Mouse (Mus musculus): ENCODE measurements at regions not wholly inside any gene's neighbourhood (a gene's known extent, or its start where the extent isn't known, plus 50 kb on each side); places are given as distances from the start of the nearest gene placed in this dataset.

- Histone ChIP-seq H3K9ac (replicated peaks; ENCODE audit: low read length) (no peak overlapping the region), H3K36me3 (ENCODE audit: control insufficient read depth, insufficient read depth, low read length) (no peaks in the 10 kb centered on the region), H3K27ac (replicated peaks; ENCODE audit: low read depth, low read length) (no peak overlapping the region), H3K4me2 (ENCODE audit: low read length) (no peak overlapping the region), H3K4me3 (replicated peaks; ENCODE audit: low read depth, low read length) (no peak overlapping the region), H3K4me1 (ENCODE audit: control insufficient read depth, insufficient read depth, low read length) (no peaks in the 10 kb centered on the region), H3K27me3 (ENCODE audit: control insufficient read depth, insufficient read depth, low read length) (no peaks in the 10 kb centered on the region), H3K9me3 (ENCODE audit: control insufficient read depth, low read length) (no peaks in the 10 kb centered on the region)
- ATAC-seq (ENCODE audit: low FRiP score, low TSS enrichment) (no peak), DNase-seq (no peak)
Observed at GRCm38 (mm10) chr1:8282733-8283132, 3131.2 kb upstream of the A830018L16Rik start.

DNA sequence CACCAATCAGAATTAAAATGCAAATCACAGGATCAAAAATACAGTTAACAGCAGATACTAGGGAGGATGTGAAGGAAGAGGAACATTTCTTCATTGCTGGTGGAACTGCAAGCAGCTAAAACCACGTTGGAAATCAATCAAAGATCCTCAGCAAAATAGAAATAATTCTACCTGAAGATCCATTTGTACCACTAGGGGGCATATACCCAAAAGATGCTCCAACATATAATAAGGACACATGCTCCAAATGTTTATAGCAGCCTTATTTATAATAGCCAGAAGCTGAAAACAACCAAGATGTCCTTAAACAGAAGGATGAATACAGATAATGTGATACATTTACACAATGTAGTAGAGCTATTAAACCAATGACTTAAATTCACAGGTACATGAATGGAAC lies 3126.4 kb upstream of the A830018L16Rik start:
- DNase-seq = peak; percentile 3
- no peak overlapping the region for H3K4me2 ChIP-seq (ENCODE audit: low read length)
- no peaks in the 10 kb centered on the region for H3K9me3 ChIP-seq (ENCODE audit: control insufficient read depth, low read length)
- no peak overlapping the region for H3K27ac ChIP-seq (replicated peaks; ENCODE audit: low read depth, low read length)
- no peaks in the 10 kb centered on the region for H3K4me1 ChIP-seq (ENCODE audit: control insufficient read depth, insufficient read depth, low read length)
- 33% methylated on average over 1 of the region's 1 CpGs for WGBS
- H3K36me3 ChIP-seq (ENCODE audit: control insufficient read depth, insufficient read depth, low read length) = no peaks in the 10 kb centered on the region
- H3K27me3 ChIP-seq (ENCODE audit: control insufficient read depth, insufficient read depth, low read length) = no peaks in the 10 kb centered on the region
- ATAC-seq (ENCODE audit: low FRiP score, low TSS enrichment) = no peak
- no peak overlapping the region for H3K4me3 ChIP-seq (replicated peaks; ENCODE audit: low read depth, low read length)
- no peak overlapping the region for H3K9ac ChIP-seq (replicated peaks; ENCODE audit: low read length)
